Mouse (Mus musculus): ENCODE measurements at regions not wholly inside any gene's neighbourhood (a gene's known extent, or its start where the extent isn't known, plus 50 kb on each side); places are given as distances from the start of the nearest gene placed in this dataset.

- 92% methylated on average over 6 of the region's 6 CpGs for WGBS
- H3K27ac ChIP-seq (replicated peaks; ENCODE audit: low read depth, low read length) = no peak overlapping the region
Observed at GRCm38 (mm10) chr17:31782251-31782650, 73.4 kb downstream of the Sik1 start.

GRCm38 (mm10) chr17:31783071-31783470 lies 72.5 kb downstream of the Sik1 start:
- Histone ChIP-seq H3K9ac (ENCODE audit: low read length) (no peak overlapping the region), H3K9me3 (ENCODE audit: control insufficient read depth, low read length) (no peaks in the 10 kb centered on the region), H3K4me2 (ENCODE audit: low read depth, severe bottlenecking) (no peak overlapping the region), H3K27ac (replicated peaks; ENCODE audit: low read depth, low read length) (no peak overlapping the region), H3K4me1 (ENCODE audit: control insufficient read depth, insufficient read depth, low read length) (no peaks in the 10 kb centered on the region; the same call in 1 of the 2 replicates), H3K4me3 (ENCODE audit: low read depth, low read length) (no peak overlapping the region), H3K27me3 (ENCODE audit: control insufficient read depth, insufficient read depth, low read length) (no peaks in the 10 kb centered on the region), H3K36me3 (ENCODE audit: control insufficient read depth, insufficient read depth, low read length) (no peaks in the 10 kb centered on the region)
- DNase-seq (ENCODE audit: low spot score) = no peak
- no peak for ATAC-seq (ENCODE audit: insufficient number of reproducible peaks, low FRiP score, low TSS enrichment, low read depth)
- WGBS = 89% methylated on average over 5 of the region's 5 CpGs

More at GRCm38 (mm10) chr17:31782251-31782650, 73.4 kb downstream of the Sik1 start:
- Histone ChIP-seq H3K4me3 (ENCODE audit: low read depth, low read length) (no peak overlapping the region), H3K9me3 (ENCODE audit: control insufficient read depth, low read length) (no peaks in the 10 kb centered on the region), H3K4me2 (ENCODE audit: low read depth, severe bottlenecking) (no peak overlapping the region), H3K9ac (ENCODE audit: low read length) (no peak overlapping the region), H3K36me3 (ENCODE audit: control insufficient read depth, insufficient read depth, low read length) (no peaks in the 10 kb centered on the region), H3K27me3 (ENCODE audit: control insufficient read depth, insufficient read depth, low read length) (no peaks in the 10 kb centered on the region), H3K4me1 (ENCODE audit: control insufficient read depth, insufficient read depth, low read length) (no peaks in the 10 kb centered on the region; the same call in 1 of the 2 replicates)
- ATAC-seq (ENCODE audit: insufficient number of reproducible peaks, low FRiP score, low TSS enrichment, low read depth) (no peak), DNase-seq (ENCODE audit: low spot score) (no peak)

- Histone ChIP-seq H3K4me3 (ENCODE audit: low read depth, low read length) (no peak overlapping the region), H3K27me3 (ENCODE audit: control insufficient read depth, insufficient read depth, low read length) (no peaks in the 10 kb centered on the region), H3K27ac (replicated peaks; ENCODE audit: low read depth, low read length) (no peak overlapping the region), H3K36me3 (ENCODE audit: control insufficient read depth, insufficient read depth, low read length) (no peaks in the 10 kb centered on the region), H3K4me1 (ENCODE audit: control insufficient read depth, insufficient read depth, low read length) (peaks cover 16% of the 10 kb centered on the region), H3K9ac (ENCODE audit: low read length) (no peak overlapping the region), H3K4me2 (ENCODE audit: low read depth, severe bottlenecking) (no peak overlapping the region), H3K9me3 (ENCODE audit: control insufficient read depth, low read length) (no peaks in the 10 kb centered on the region)
- 89% methylated on average over 3 of the region's 3 CpGs for WGBS
- ATAC-seq (ENCODE audit: insufficient number of reproducible peaks, low FRiP score, low TSS enrichment, low read depth) = no peak
- no peak for DNase-seq (ENCODE audit: low spot score)
Observed at GRCm38 (mm10) chr17:31788316-31788715, 67.3 kb downstream of the Sik1 start.

DNA sequence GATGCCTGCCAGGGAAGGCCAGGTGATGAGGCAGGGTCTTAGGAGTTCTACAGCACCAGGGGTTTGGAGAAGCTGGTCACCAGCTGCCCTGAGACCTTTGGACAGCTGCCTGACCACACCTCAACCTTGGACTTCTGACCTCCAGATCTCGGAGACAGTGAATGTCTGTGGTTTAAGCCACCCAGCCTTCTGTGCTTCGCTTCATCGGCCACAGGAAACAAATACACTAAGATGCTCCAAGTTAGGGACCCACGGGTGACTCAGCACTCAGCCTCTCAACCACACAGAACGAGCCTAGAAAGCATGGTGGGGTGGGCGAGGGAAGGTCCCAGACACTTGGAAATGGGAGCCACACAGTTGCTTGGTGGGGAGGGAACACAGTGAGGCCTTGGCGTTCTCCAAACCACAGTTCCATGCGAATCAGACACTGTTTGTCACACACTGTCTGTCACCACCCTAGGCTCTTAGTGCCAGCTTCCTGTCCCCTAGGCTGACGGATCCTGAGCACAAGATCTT lies 66.5 kb downstream of the Sik1 start:
- H3K9me3 ChIP-seq (ENCODE audit: control insufficient read depth, low read length) = no peaks in the 10 kb centered on the region
- H3K4me2 ChIP-seq (ENCODE audit: low read depth, severe bottlenecking) = no peak overlapping the region
- 82% methylated on average over 9 of the region's 9 CpGs for WGBS
- no peaks in the 10 kb centered on the region for H3K27me3 ChIP-seq (ENCODE audit: control insufficient read depth, insufficient read depth, low read length)
- H3K9ac ChIP-seq (ENCODE audit: low read length) = no peak overlapping the region
- ATAC-seq (ENCODE audit: insufficient number of reproducible peaks, low FRiP score, low TSS enrichment, low read depth) (no peak), DNase-seq (ENCODE audit: low spot score) (no peak)
- peaks cover 16% of the 10 kb centered on the region for H3K4me1 ChIP-seq (ENCODE audit: control insufficient read depth, insufficient read depth, low read length)
- no peak overlapping the region for H3K4me3 ChIP-seq (ENCODE audit: low read depth, low read length)
- H3K27ac ChIP-seq (replicated peaks; ENCODE audit: low read depth, low read length) = no peak overlapping the region
- no peaks in the 10 kb centered on the region for H3K36me3 ChIP-seq (ENCODE audit: control insufficient read depth, insufficient read depth, low read length)

- H3K9ac ChIP-seq (ENCODE audit: low read length) = no peak overlapping the region
- H3K4me3 ChIP-seq (ENCODE audit: low read depth, low read length) = no peak overlapping the region
- H3K36me3 ChIP-seq (ENCODE audit: control insufficient read depth, insufficient read depth, low read length) = no peaks in the 10 kb centered on the region
- no peak for ATAC-seq (ENCODE audit: insufficient number of reproducible peaks, low FRiP score, low TSS enrichment, low read depth)
- H3K27ac ChIP-seq (replicated peaks; ENCODE audit: low read depth, low read length) = no peak overlapping the region
- H3K9me3 ChIP-seq (ENCODE audit: control insufficient read depth, low read length) = no peaks in the 10 kb centered on the region
- 7% methylated on average over 5 of the region's 5 CpGs for WGBS
- peaks cover 16% of the 10 kb centered on the region for H3K4me1 ChIP-seq (ENCODE audit: control insufficient read depth, insufficient read depth, low read length)
- H3K4me2 ChIP-seq (ENCODE audit: low read depth, severe bottlenecking) = peak overlapping the region; percentile 29
- H3K27me3 ChIP-seq (ENCODE audit: control insufficient read depth, insufficient read depth, low read length) = no peaks in the 10 kb centered on the region
- peak; percentile 61 for DNase-seq (ENCODE audit: low spot score)
Observed at GRCm38 (mm10) chr17:31789906-31790279, 65.7 kb downstream of the Sik1 start.

GRCm38 (mm10) chr17:31790280-31791063 lies 65.1 kb downstream of the Sik1 start:
- ATAC-seq (ENCODE audit: insufficient number of reproducible peaks, low FRiP score, low TSS enrichment, low read depth) = 0 out of 2 replicates have a peak, but pooled peaks have one; percentile 37
- Histone ChIP-seq H3K9ac (ENCODE audit: low read length) (0 out of 2 replicates have a peak overlapping the region, but pooled peaks have one; percentile 17), H3K36me3 (ENCODE audit: control insufficient read depth, insufficient read depth, low read length) (no peaks in the 10 kb centered on the region), H3K4me1 (ENCODE audit: control insufficient read depth, insufficient read depth, low read length) (peaks cover 16% of the 10 kb centered on the region), H3K27ac (replicated peaks; ENCODE audit: low read depth, low read length) (no peak overlapping the region), H3K4me3 (ENCODE audit: low read depth, low read length) (no peak overlapping the region), H3K27me3 (ENCODE audit: control insufficient read depth, insufficient read depth, low read length) (no peaks in the 10 kb centered on the region), H3K4me2 (ENCODE audit: low read depth, severe bottlenecking) (peak overlapping the region; percentile 29), H3K9me3 (ENCODE audit: control insufficient read depth, low read length) (no peaks in the 10 kb centered on the region)
- 7% methylated on average over 22 of the region's 22 CpGs for WGBS
- peak; percentile 51 for DNase-seq (ENCODE audit: low spot score)

- Histone ChIP-seq H3K4me2 (ENCODE audit: low read depth, severe bottlenecking) (no peak overlapping the region), H3K4me1 (ENCODE audit: control insufficient read depth, insufficient read depth, low read length) (peaks cover 16% of the 10 kb centered on the region), H3K4me3 (ENCODE audit: low read depth, low read length) (no peak overlapping the region), H3K9me3 (ENCODE audit: control insufficient read depth, low read length) (no peaks in the 10 kb centered on the region), H3K36me3 (ENCODE audit: control insufficient read depth, insufficient read depth, low read length) (no peaks in the 10 kb centered on the region), H3K27ac (replicated peaks; ENCODE audit: low read depth, low read length) (no peak overlapping the region), H3K9ac (ENCODE audit: low read length) (no peak overlapping the region), H3K27me3 (ENCODE audit: control insufficient read depth, insufficient read depth, low read length) (no peaks in the 10 kb centered on the region)
- WGBS = 95% methylated on average over 17 of the region's 17 CpGs
- DNase-seq (ENCODE audit: low spot score) = no peak
- ATAC-seq (ENCODE audit: insufficient number of reproducible peaks, low FRiP score, low TSS enrichment, low read depth) = no peak
Observed at GRCm38 (mm10) chr17:31791656-31792055, 63.9 kb downstream of the Sik1 start.

- H3K36me3 ChIP-seq (ENCODE audit: control insufficient read depth, insufficient read depth, low read length) = no peaks in the 10 kb centered on the region
- H3K27me3 ChIP-seq (ENCODE audit: control insufficient read depth, insufficient read depth, low read length) = no peaks in the 10 kb centered on the region
- H3K4me3 ChIP-seq (ENCODE audit: low read depth, low read length) = no peak overlapping the region
- H3K27ac ChIP-seq (replicated peaks; ENCODE audit: low read depth, low read length) = no peak overlapping the region
- DNase-seq (ENCODE audit: low spot score) = no peak
- no peak for ATAC-seq (ENCODE audit: insufficient number of reproducible peaks, low FRiP score, low TSS enrichment, low read depth)
- 91% methylated on average over 5 of the region's 5 CpGs for WGBS
- no peaks in the 10 kb centered on the region for H3K9me3 ChIP-seq (ENCODE audit: control insufficient read depth, low read length)
- H3K4me2 ChIP-seq (ENCODE audit: low read depth, severe bottlenecking) = no peak overlapping the region
- H3K9ac ChIP-seq (ENCODE audit: low read length) = no peak overlapping the region
- H3K4me1 ChIP-seq (ENCODE audit: control insufficient read depth, insufficient read depth, low read length) = peaks cover 16% of the 10 kb centered on the region
Observed at GRCm38 (mm10) chr17:31793040-31793439, 62.6 kb downstream of the Sik1 start.

Measured in limb, embryonic 11.5 days (tissue).